Mouse (Mus musculus): ENCODE measurements around the gene Prl4a1. TPM values are rescaled to one million over a fixed set of nuclear protein-coding genes. Genes with fewer than 3 reads are reported as not detected.
"Not testable (repeated sequence)": the region's sequence is repeated elsewhere in the genome, so short reads cannot be mapped to it uniquely, and the experiment has no call there.

Gene Prl4a1
- not detected for total RNA-seq (2021)
- long read RNA-seq, experiment 1 = 0 reads
- long read RNA-seq, experiment 2 = 0 reads

DNA sequence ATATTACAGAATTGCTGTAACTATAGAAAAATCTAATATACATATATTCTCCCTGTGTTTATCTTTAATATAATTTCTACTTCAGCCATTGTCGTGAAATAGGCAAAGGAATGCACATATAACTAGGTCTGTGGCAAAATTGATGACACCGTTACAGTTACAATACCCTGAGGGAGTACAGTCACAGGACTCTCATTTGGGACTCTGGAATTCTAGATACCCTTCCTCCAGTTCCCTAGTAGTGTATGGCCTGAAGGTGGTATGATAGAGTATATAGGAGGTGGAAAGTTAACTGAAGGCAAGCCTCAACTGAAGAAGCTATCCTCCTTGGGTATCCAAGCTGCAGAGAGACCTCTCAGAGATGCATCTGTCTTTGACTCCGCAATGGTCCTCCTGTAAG, at the start of gene Prl4a1:
Prl4a1 (plus strand) TSS at position 301 of the 400 bp plus-strand sequence.
- no peak for DNase-seq

DNA sequence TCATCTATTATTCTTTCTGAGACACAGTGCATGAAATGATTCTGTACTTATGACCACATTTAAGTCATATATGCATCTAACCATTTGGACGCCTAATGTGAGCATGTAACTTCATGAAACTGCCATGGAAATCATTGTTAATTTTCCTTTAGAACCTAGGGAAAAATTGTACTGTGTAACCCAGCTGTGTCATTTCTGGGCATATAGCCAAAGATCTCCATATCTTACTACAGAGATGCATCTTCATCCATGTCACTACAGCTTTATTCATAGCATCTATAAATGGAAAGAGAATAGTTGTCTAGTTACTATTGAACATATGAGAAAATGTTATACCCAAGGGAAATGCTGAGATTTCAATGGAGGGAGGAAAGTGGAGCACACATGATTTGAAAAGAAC, 43.1 kb upstream of the Prl4a1 start:
- no peak for DNase-seq

DNA sequence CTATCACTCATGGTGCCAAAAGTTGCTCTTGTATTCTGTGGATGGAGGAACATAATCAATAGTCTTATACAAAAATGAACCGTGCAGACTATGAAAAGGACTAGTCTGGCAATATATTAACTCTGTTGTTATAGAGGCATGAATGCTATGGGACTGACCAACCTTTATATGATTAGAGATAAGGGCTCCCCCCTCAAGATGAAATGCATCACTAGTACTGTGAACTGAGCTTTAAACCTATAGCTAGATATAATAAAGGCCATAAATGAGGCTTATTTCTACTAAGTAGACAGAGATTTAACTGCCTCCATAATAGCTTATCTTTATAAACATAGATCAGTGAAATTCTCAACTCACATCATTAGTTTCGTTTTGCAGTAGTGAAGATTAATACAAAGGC, 41.7 kb upstream of the Prl4a1 start:
- not testable (repeated sequence) for DNase-seq

GRCm38 (mm10) chr13:27977646-27978045, 38.4 kb upstream of the Prl4a1 start:
- no peak for DNase-seq

GRCm38 (mm10) chr13:27996557-27996956, 19.5 kb upstream of the Prl4a1 start:
- DNase-seq = not testable (repeated sequence)

- DNase-seq = no peak
Observed at GRCm38 (mm10) chr13:28029330-28029729, 13.3 kb downstream of the Prl4a1 start.

- DNase-seq = no peak
Observed at GRCm38 (mm10) chr13:28069315-28069714, 53.3 kb downstream of the Prl4a1 start.

Other genes starting within 250 kb of the Prl4a1 start
- gene Prl7c1, start 235.4 kb upstream of the Prl4a1 start, total RNA-seq (2021) = not detected
- not detected for gene Prl2a1, start 214.6 kb upstream of the Prl4a1 start, total RNA-seq (2021)
- not detected for gene Prl2c1, start 166.9 kb upstream of the Prl4a1 start, total RNA-seq (2021)
- not detected for gene Prl5a1, start 126.3 kb downstream of the Prl4a1 start, total RNA-seq (2021)
- 100 to 1,000 TPM; 131 to 135 TPM for gene Gm11361, start 241.3 kb downstream of the Prl4a1 start, total RNA-seq (2021)